Mouse (Mus musculus) spleen, adult 18-20 months (tissue): ENCODE results near the gene Ecpas.
A peak's percentile ranks its signal among the peaks of the same experiment; 100 is the strongest.

Source experiments
- DNase-seq, 2 experiments: peaks; one replicate each; pipeline ENCODE4 v3.0.0; 2022; ENCODE audit warnings: mixed read lengths in 2 of 2

Ecpas gene

DNA sequence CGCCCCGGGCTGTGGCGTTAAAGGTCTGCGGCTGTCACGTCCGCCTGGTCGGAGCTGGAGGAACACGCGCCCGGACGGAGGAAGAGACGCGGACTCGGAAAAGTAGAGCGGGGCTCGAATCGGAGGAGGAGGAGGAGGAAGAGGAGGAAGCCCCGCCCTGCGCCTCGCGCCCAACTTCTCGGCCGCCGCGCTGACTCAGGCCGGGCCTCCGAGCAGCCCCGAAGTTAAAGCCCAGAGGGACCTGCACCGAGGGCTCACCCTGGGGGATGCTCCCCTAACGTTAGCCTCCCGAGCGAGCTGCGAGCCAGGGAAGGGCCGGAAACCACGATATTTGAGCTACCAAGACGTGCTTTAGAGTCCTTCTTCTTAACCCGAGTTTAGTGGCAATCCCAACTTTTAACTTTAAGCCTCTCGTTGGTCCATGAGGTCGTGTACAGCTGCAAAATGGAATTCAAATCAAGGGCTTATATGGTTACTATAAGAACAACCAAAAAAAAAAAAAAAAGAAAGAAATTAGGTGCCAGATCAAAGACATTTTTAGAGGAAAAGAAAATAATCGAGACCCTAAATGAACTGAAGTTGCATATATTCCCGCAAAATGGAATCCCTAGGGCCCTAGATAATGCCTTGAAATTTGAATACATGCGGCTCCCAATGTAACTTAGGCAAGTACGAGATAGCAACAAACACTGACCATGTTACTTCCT lies at the start of gene Ecpas:
Ecpas (minus strand) TSS at position 121 of the 707 bp plus-strand sequence.
- peak; percentile 70 to 80 for DNase-seq

GRCm38 (mm10) chr4:58961719-58962118 lies 49.2 kb upstream of the Ecpas start:
- no peak for DNase-seq

GRCm38 (mm10) chr4:58952630-58953029 lies 40.1 kb upstream of the Ecpas start:
- no peak for DNase-seq

GRCm38 (mm10) chr4:58948391-58948790 lies 35.8 kb upstream of the Ecpas start:
- DNase-seq: no peak

DNA sequence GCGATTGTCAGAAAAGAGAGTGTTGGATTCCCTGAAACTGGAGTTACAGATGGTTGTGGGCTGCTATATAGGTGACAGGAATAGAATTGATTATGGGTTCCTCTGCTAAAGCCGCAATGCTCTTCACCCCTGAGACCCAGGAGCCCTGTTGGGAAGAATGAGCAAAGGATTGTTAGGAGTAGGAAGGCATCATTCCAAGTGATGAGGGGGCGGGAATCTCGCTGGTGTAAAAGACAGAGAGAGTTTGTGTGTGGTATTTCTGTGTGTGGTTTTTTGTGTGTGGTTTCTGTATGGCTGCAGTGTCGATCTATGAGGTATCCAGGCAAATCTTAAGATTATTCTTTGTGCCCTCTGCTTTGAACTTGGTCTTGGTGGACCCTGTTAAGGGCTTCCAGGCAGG lies 32.1 kb upstream of the Ecpas start:
- no peak for DNase-seq

- no peak for DNase-seq
Measured at GRCm38 (mm10) chr4:58944206-58944553, 31.6 kb upstream of the Ecpas start.

DNA sequence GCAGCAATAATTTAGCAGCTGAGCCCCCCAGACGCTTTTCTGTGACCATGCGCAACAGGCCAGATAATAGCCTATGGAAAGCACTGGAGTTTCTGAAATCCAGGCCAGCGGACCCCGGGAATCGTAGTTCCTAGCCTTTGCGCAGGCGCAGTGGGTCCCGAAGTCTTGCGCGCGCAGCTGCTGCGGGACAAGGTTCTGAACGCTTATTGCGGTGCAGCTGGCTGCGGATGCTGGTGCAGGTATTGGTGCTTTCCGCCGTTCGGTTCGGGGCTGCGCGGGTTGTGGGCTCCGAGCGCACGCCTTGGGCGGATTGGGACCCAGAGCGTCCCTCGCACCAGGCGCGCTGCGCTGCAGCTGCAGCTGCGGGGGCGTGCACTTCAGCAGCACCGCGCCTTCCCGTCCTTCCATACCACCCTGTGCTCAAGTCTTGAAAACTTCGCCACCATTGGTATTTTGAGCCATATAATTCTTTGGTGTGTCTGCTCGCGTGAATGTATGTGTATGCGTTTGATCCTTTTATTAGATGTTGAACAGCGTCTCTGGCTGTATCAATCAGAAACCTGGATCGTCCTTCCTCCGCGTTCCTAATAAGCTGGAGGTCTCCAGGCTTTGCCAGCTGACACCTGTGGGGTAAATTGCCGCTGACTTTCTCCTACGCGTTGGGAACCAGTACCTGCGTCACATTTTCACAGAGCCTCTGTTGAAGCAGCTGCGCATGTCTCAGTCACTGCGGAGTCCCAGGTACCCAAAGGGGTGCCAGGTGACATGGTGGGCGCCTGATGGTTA lies 31.1 kb upstream of the Ecpas start, which contains the start of gene Zkscan16:
Zkscan16 (plus strand) TSS at position 209 of the 786 bp plus-strand sequence.
- DNase-seq: peak; percentile 21 to 58

- no peak for DNase-seq
Measured at GRCm38 (mm10) chr4:58942942-58943341, 30.4 kb upstream of the Ecpas start.

- DNase-seq: no peak
Measured at GRCm38 (mm10) chr4:58941638-58942037, 29.1 kb upstream of the Ecpas start.

DNA sequence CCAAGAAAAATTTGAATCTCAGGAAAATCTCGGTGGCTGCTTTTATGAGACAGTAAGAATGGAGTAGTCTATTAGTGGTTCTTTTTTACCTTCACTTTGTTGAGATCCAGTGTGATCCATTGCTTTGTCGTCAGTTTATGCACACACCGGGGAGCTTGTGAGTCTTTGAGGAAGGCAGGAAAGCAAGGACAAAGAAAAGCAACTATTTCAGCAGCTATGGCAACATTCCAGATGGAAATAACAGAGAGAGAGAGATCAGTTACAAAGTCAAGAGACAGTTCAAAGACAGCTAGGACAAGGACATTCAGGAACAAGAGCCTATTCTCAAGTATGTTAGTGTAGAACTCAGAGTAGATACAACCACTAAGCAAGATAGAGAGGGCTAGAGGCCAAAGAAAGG lies 23.3 kb upstream of the Ecpas start:
- DNase-seq: no peak

DNA sequence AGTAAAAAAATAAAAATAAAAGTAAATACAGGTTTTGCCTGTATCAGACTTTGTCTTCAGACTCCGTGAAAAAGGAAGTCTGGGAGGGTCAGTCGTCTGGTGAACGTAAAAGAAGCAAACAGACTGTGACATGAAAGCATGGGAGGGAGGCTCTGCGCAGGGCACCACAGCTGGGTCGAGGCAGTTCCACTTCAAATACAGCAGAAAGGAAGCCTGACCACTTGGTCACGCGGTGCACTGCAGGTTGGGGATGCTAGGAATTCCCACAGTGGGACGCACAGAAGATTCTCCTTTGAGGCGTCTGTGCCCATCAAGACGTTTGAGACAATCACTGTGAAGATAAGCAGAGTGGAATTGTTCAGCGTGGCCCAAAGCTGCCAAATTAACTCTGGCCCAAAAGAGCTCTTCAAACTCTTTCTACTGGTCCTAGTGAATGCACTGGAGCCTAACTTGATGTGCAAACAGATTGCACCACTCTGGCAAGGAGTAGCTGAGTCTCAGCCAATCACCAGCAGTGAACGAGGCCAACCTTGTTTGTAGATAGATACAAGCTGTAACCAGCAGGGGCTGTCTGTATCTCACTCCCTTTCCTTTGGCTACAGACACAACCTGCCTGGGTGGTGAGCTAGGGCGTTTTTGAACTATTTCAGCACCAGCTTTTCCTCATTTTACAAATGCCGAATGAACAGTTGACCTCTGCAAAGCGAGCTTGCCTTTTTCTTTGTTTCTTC lies 22.4 kb upstream of the Ecpas start:
- no peak for DNase-seq

- DNase-seq: no peak
Measured at GRCm38 (mm10) chr4:58934308-58934707, 21.8 kb upstream of the Ecpas start.

- DNase-seq: no peak
Measured at GRCm38 (mm10) chr4:58932541-58932940, 20.0 kb upstream of the Ecpas start.

DNA sequence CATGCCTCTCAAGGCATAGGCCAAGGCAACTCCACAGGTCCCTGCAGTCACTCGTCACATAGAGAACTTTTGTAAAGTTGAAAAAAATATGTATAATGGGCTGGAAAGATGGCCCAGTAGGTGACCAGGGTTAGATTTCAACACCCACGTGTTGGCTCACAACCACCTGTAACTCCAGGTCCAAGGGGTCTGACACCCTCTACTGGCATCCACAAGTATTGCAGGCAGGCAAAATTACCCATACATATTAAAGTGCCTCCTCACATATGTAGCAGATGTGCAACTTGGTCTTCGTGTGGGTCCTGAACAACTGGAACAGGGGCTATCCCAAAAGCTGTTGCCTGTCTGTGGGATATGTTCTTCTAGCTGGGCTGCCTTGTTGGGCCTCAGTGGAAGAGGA lies 15.1 kb upstream of the Ecpas start:
- DNase-seq: no peak

- no peak for DNase-seq
Measured at GRCm38 (mm10) chr4:58926120-58926519, 13.6 kb upstream of the Ecpas start.

- no peak for DNase-seq
Measured at GRCm38 (mm10) chr4:58925664-58926063, 13.1 kb upstream of the Ecpas start.

DNA sequence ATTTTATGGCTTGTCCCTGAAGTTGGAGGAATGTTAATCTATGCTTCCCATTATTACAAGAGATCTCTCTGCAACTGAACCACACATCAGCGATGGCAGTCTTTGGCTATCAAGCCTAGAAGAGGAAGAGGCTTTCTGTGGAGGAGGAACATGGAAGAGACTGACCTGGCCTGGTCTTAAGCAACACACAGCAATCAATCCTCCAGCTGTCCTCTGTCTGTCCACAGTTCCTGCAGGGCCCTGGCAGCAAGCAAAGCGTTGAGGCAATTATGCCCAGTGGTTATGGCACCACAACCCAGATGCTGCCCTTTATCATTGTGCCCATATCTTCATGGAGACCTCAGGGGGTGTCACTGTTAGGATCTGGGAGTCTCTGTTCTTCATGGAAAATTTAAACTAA lies 11.4 kb upstream of the Ecpas start:
- DNase-seq: no peak

DNA sequence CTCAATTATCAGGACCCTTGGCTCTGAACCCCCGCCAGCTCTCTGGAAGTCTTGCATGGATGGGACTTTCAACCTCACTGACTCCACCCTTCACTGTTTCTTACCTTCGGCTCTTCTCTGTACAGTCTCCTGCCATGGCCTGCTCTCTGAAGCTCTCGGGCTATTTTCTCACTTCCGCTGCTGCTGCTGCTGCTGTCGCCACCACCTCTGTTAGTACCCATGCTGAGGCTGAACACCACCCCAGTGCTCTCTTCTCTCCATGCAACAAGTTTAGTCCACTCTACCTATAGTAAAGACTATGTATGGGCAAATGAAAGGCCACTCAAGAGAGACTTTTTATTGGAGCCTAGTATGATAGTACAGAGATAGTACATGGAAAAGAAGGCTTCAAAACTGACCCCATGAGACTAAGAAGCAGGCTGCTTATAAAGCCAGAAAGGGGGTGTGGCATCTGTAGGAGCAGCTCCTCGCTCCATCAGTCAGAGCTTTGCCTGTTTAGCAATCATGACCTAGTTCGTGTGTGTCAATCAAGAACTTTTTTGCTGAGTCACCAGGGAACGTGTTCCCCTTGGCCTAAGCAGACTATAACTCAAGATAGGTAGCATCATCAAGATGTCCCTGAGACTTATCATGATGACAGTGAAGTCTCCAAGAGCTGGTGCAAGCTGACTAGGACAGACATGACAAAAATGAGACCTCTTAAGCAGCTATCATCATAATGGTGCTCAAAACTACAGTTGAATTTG lies 2.7 kb upstream of the Ecpas start:
- DNase-seq: no peak

DNA sequence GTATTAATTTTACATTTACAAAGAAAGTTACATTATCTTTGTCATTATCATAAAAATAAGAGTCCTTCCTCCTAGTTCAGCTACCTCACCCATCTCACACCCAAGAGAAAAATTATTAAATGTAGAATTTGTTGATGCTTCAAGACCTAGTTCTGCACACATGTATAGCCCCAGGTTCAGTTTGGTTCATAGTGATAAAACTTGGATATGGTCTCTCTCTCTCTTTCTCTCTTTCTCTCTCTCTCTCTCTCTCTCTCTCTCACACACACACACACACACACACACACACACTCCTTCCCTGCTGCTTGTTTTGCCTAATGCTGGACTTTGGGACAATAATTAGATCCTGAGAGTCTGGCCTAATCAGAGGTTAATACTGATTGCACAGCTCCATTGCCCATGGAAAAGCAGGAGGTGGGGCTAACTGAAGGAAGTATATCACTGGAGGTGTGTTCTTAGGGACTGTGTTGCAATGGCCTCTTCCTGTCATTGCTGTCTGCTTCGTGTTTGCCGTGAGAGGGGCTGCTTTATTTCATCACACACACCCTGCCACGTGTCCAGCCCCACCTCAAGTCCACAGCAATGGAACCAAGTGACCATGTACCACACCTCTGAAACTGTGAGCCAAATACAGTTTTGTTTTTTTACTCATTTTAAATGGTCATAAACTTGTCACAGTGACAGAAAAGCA lies 932 bp upstream of the Ecpas start:
- no peak for DNase-seq

- peak; percentile 54 to 69 for DNase-seq
Measured at GRCm38 (mm10) chr4:58911831-58912628, 519 bp downstream of the Ecpas start.

DNA sequence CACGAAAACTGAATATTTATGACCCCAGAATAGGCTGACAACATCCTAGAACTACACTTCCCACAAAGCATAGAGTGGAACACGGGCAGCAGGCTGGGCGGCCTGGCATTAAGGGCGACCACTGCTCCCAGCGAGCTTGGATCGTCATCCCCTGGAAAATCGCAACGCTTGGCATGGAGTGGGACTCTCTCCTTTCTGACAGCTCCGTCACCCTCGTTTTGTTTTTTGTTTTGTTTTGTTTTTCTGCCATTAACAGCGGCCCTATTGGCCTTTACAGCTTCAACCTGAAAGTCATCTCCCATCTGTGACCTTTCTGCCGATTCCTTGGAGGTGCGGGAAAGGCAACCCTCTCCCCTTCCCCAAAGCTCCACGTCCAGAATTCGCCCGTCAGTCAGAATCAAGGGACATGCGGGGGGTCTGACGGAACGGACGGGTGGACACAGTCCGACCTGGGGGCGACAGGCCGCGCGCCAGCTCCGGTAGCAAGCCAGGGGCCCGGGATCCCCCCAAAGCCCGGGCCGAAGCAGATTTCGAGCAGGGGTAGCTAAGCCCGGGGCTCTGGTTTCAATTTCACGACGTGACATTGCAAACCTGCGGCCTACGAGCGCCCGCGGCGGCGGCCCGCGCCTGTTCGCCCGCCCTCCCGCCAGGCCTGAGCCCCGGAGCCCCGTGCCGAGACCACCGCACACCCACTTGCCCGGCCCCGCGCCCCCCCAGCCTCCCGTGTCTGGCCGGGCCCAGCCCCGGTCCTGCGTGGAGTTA lies 1.3 kb downstream of the Ecpas start:
- DNase-seq: peak; percentile 51 to 66
